Mouse (Mus musculus) limb, embryonic 14.5 days (tissue): Measurements from ENCODE around the gene Mcrip1. TPM values are rescaled to one million over a fixed set of nuclear protein-coding genes. Genes with fewer than 3 reads are reported as not detected.

Source experiments
- ATAC-seq: fragments of 200-750 bp; cut with Nextera tagmentation; 2 replicates; pipeline ENCODE4 v1.8.0; 2017; ENCODE audit warnings: low read depth, moderate number of reproducible peaks, moderate TSS enrichment; ENCODE audit not compliant: low FRiP score
- DNase-seq: peaks from one replicate; pipeline ENCODE4 v3.0.0-alpha.2; 2015; ENCODE audit warnings: low spot score
- H3K27ac ChIP-seq: fragments of 300-500 bp; sonication (generic); replicated peaks from 2 replicates; pipeline ENCODE4 v1.5.1; 2014; ENCODE audit warnings: low read depth, mild to moderate bottlenecking, low read length, moderate library complexity, mixed read lengths
- H3K27me3 ChIP-seq: fragments of 300-500 bp; sonication (generic); 2 replicates; pipeline ENCODE4 v1.6.1; 2014; ENCODE audit warnings: low read length, mixed read lengths; ENCODE audit not compliant: control insufficient read depth, insufficient read depth
- H3K36me3 ChIP-seq: fragments of 300-500 bp; sonication (generic); 2 replicates; pipeline ENCODE4 v1.6.1; 2014; ENCODE audit warnings: mild to moderate bottlenecking, low read length, moderate library complexity, mixed read lengths; ENCODE audit not compliant: control insufficient read depth, insufficient read depth
- H3K4me1 ChIP-seq: fragments of 300-500 bp; sonication (generic); 2 replicates; pipeline ENCODE4 v1.6.1; 2014; ENCODE audit warnings: antibody characterized with exemption, low read length, mixed read lengths; ENCODE audit not compliant: control insufficient read depth, insufficient read depth
- H3K4me2 ChIP-seq: fragments of 300-500 bp; sonication (generic); replicated peaks from 2 replicates; pipeline ENCODE4 v1.6.1; 2014; ENCODE audit warnings: low read depth, mild to moderate bottlenecking, low read length, moderate library complexity; ENCODE audit not compliant: severe bottlenecking
- H3K4me3 ChIP-seq: fragments of 300-500 bp; sonication (generic); replicated peaks from 2 replicates; pipeline ENCODE4 v1.5.1; 2014; ENCODE audit warnings: low read length
- H3K9ac ChIP-seq: fragments of 300-500 bp; sonication (generic); 2 replicates; pipeline ENCODE4 v1.6.1; 2014; ENCODE audit warnings: mild to moderate bottlenecking, low read depth, low read length, moderate library complexity; ENCODE audit not compliant: severe bottlenecking
- H3K9me3 ChIP-seq: fragments of 300-500 bp; sonication (generic); 2 replicates; pipeline ENCODE4 v1.6.1; 2016; ENCODE audit warnings: low read length; ENCODE audit not compliant: control insufficient read depth
- POLR2A ChIP-seq: fragments of 200-500 bp; IDR thresholded peaks from 2 replicates; pipeline ENCODE4 v1.8.0; 2012; ENCODE audit warnings: inconsistent platforms, mild to moderate bottlenecking, moderate library complexity, borderline replicate concordance; ENCODE audit not compliant: insufficient read depth, insufficient read length; ENCODE audit errors: extremely low read depth
- WGBS: fragments of 180-500 bp; shearing (Covaris S2); extraction: QIAGEN DNeasy Blood & Tissue Kit; methylation state at CpG from one replicate; pipeline ENCODE4 v1.1.7; 2014; 5-methylcytosine and 5-hydroxymethylcytosine counted together
- polyA plus RNA-seq, 2 experiments: library from polyadenylated mRNA; depleted of rRNA in 1 of 2; stranded (reverse) in 1 of 2; unstranded in 1 of 2; fragments of >200 nt; fragmentation: Nextera tagmentation in 1 of 2; extraction: Ambion mirVana in 1 of 2; gene quantifications; 2 replicates each; pipeline versions ENCODE4 v1.2.1 to v1.2.3; 2012 to 2014

Gene Mcrip1
- polyA plus RNA-seq, 2 experiments = 203 to 271 TPM

DNA sequence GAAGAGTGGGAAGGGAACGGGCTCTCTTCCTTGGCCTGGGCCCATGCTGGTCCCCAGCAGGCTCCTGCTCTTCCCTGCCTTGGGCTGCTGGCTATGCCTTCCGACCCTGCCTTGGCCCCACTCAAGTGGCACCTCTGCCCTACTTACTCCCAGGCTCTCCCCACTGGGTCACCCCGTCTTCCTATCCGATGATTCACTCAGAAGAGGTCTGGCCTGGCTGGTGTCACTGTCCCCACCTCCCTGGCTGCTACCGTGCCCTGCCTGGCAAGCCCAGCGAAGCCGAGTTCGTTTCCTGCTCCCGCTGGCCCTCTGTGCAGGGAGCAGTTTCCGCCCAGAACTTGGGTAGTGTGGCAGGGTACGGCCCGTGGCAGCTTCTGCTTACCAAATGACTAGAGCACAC, 51.3 kb downstream of the Mcrip1 start:
- peaks cover 51% of the 10 kb centered on the region for H3K36me3 ChIP-seq
- WGBS = 94% methylated on average over 12 of the region's 12 CpGs
- no peak for TF ChIP-seq POLR2A

DNA sequence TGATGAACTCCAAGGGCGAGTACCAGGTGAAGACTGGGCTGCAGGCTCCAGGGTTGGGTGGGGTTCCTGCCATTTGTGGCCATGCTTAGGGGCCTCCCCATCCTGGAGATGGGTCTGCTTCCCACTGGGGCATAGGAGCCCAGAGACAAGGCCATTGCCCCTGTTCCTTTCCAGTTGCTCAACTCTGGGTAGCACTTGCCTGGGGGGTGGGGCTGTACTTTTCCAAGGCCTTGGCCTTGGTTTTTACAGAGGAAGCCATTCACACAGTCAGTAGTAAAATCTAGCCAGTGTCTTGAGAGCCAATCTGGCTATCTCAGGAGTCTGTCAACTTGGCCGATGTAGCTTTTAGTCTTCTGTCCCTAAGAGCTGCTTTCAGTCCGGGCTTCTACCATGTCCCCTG, 52.1 kb downstream of the Mcrip1 start:
- no peak overlapping the region for H3K27ac ChIP-seq
- H3K9me3 ChIP-seq = no peaks in the 10 kb centered on the region
- 88% methylated on average over 3 of the region's 3 CpGs for WGBS
- no peak overlapping the region for H3K4me3 ChIP-seq
- H3K36me3 ChIP-seq = peaks cover 51% of the 10 kb centered on the region
- no peak overlapping the region for H3K9ac ChIP-seq
- no peak for DNase-seq
- H3K4me1 ChIP-seq = peaks cover 10% of the 10 kb centered on the region
- H3K27me3 ChIP-seq = no peaks in the 10 kb centered on the region
- TF ChIP-seq POLR2A = no peak
- no peak overlapping the region for H3K4me2 ChIP-seq
- no peak for ATAC-seq

More for the DNA sequence above, 51.3 kb downstream of the Mcrip1 start:
- Histone ChIP-seq H3K4me2 (no peak overlapping the region), H3K27ac (no peak overlapping the region), H3K4me3 (no peak overlapping the region), H3K9ac (no peak overlapping the region), H3K27me3 (no peaks in the 10 kb centered on the region), H3K9me3 (no peaks in the 10 kb centered on the region), H3K4me1 (peaks cover 2% of the 10 kb centered on the region)
- no peak for ATAC-seq
- DNase-seq = no peak

DNA sequence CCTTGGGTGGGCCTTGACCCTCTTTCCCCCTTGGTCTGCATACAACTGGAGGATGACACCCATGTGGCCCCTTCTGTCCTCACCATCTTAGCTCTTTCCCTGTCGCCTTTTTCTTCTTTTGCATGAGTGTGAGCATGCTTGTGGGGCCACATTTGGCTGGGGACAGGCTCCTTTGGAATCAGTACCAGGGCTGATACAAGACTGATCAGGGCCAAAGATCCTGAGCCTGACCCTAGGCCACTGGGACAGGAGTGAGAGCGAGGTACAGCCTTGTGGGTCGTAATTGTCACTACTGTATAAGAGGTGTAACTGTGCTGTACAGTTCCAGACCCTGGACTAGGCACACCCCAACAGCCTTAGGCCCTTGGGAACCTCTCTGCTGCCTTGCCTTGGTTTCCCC, 55.6 kb downstream of the Mcrip1 start:
- Histone ChIP-seq H3K4me1 (peaks cover 25% of the 10 kb centered on the region), H3K27ac (no peak overlapping the region), H3K9me3 (no peaks in the 10 kb centered on the region), H3K27me3 (no peaks in the 10 kb centered on the region), H3K4me2 (peak overlapping the region; percentile 93; the same call in 1 of the 2 replicates), H3K36me3 (peaks cover 57% of the 10 kb centered on the region), H3K4me3 (no peak overlapping the region), H3K9ac (no peak overlapping the region)
- no peak for TF ChIP-seq POLR2A
- 81% methylated on average over 3 of the region's 3 CpGs for WGBS
- DNase-seq (no peak), ATAC-seq (no peak)

DNA sequence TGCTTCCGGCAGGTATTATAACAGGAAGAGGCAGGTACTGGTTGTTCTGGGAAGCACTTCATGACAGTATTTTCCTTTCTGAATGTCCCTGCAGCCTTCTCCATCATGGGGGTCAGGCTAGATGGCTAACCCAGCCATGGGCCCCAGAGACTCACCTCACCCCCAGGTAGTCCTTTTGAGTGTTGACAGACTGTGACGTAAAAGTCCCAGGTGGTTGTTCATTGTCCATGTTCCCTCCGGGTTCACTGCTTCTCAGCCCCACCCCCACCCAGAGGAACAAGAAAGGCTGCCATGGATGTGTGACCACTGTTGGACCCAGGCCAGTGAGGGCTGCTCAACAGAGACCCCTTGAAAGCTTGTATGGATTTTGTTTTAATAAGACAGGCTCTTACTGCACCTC, 56.2 kb downstream of the Mcrip1 start:
- H3K9ac ChIP-seq = peak overlapping the region; percentile 71; the same call in 1 of the 2 replicates
- H3K4me1 ChIP-seq = peaks cover 25% of the 10 kb centered on the region
- peak overlapping the region; percentile 95 for H3K4me3 ChIP-seq
- WGBS = 57% methylated on average over 3 of the region's 3 CpGs
- peaks cover 56% of the 10 kb centered on the region for H3K36me3 ChIP-seq
- no peak for TF ChIP-seq POLR2A
- no peaks in the 10 kb centered on the region for H3K9me3 ChIP-seq
- H3K27me3 ChIP-seq = no peaks in the 10 kb centered on the region
- H3K4me2 ChIP-seq = peak overlapping the region; percentile 93
- ATAC-seq (no peak), DNase-seq (no peak)
- H3K27ac ChIP-seq = no peak overlapping the region

Other genes with a start within 250 kb of the Mcrip1 start
Only the 30 nearest of the 34 such genes appear.
- gene Actg1, start 201.2 kb downstream of the Mcrip1 start, polyA plus RNA-seq (2012; rRNA removed) = 1,359 and 1,631 TPM in 2 replicates
- 2,223 and 2,513 TPM in 2 replicates for gene Actg1, start 201.2 kb downstream of the Mcrip1 start, polyA plus RNA-seq (2014; fragmentation: Nextera tagmentation; extraction: Ambion mirVana)
- gene Fscn2, start 188.2 kb downstream of the Mcrip1 start, polyA plus RNA-seq (2012; rRNA removed) = 0.32 and 0.36 TPM in 2 replicates
- gene Fscn2, start 188.2 kb downstream of the Mcrip1 start, polyA plus RNA-seq (2014; fragmentation: Nextera tagmentation; extraction: Ambion mirVana) = 0.88 and 1.6 TPM in 2 replicates
- gene Faap100, start 171.0 kb downstream of the Mcrip1 start, polyA plus RNA-seq (2012; rRNA removed) = 45.0 and 64.7 TPM in 2 replicates
- gene Faap100, start 171.0 kb downstream of the Mcrip1 start, polyA plus RNA-seq (2014; fragmentation: Nextera tagmentation; extraction: Ambion mirVana) = 33.9 and 42.0 TPM in 2 replicates
- gene Nploc4, start 112.0 kb downstream of the Mcrip1 start, polyA plus RNA-seq (2012; rRNA removed) = 51.5 and 59.2 TPM in 2 replicates
- gene Nploc4, start 112.0 kb downstream of the Mcrip1 start, polyA plus RNA-seq (2014; fragmentation: Nextera tagmentation; extraction: Ambion mirVana) = 38.8 and 41.8 TPM in 2 replicates
- 0.20 and 0.23 TPM in 2 replicates for gene Tspan10, start 107.1 kb downstream of the Mcrip1 start, polyA plus RNA-seq (2012; rRNA removed)
- gene Tspan10, start 107.1 kb downstream of the Mcrip1 start, polyA plus RNA-seq (2014; fragmentation: Nextera tagmentation; extraction: Ambion mirVana) = not detected in 2 replicates
- gene Pde6g, start 96.2 kb downstream of the Mcrip1 start, polyA plus RNA-seq (2012; rRNA removed) = 0.31 and 0.70 TPM in 2 replicates
- gene Pde6g, start 96.2 kb downstream of the Mcrip1 start, polyA plus RNA-seq (2014; fragmentation: Nextera tagmentation; extraction: Ambion mirVana) = not detected in 2 replicates
- 12.3 and 14.7 TPM in 2 replicates for gene Oxld1, start 91.7 kb downstream of the Mcrip1 start, polyA plus RNA-seq (2012; rRNA removed)
- 12.8 and 14.3 TPM in 2 replicates for gene Oxld1, start 91.7 kb downstream of the Mcrip1 start, polyA plus RNA-seq (2014; fragmentation: Nextera tagmentation; extraction: Ambion mirVana)
- gene Ccdc137, start 91.6 kb downstream of the Mcrip1 start, polyA plus RNA-seq (2012; rRNA removed) = 42.1 and 43.0 TPM in 2 replicates
- 29.2 TPM in 2 replicates for gene Ccdc137, start 91.6 kb downstream of the Mcrip1 start, polyA plus RNA-seq (2014; fragmentation: Nextera tagmentation; extraction: Ambion mirVana)
- gene Arl16, start 82.1 kb downstream of the Mcrip1 start, polyA plus RNA-seq (2012; rRNA removed) = 45.2 and 52.7 TPM in 2 replicates
- 48.9 and 49.7 TPM in 2 replicates for gene Arl16, start 82.1 kb downstream of the Mcrip1 start, polyA plus RNA-seq (2014; fragmentation: Nextera tagmentation; extraction: Ambion mirVana)
- gene Mrpl12, start 65.1 kb downstream of the Mcrip1 start, polyA plus RNA-seq (2012; rRNA removed) = 87.0 and 101 TPM in 2 replicates
- gene Mrpl12, start 65.1 kb downstream of the Mcrip1 start, polyA plus RNA-seq (2014; fragmentation: Nextera tagmentation; extraction: Ambion mirVana) = 127 and 142 TPM in 2 replicates
- 54.4 and 75.1 TPM in 2 replicates for gene Slc25a10, start 57.9 kb downstream of the Mcrip1 start, polyA plus RNA-seq (2012; rRNA removed)
- 44.1 and 44.4 TPM in 2 replicates for gene Slc25a10, start 57.9 kb downstream of the Mcrip1 start, polyA plus RNA-seq (2014; fragmentation: Nextera tagmentation; extraction: Ambion mirVana)
- 11.2 and 15.0 TPM in 2 replicates for gene Gcgr, start 19.0 kb downstream of the Mcrip1 start, polyA plus RNA-seq (2012; rRNA removed)
- 4.9 and 6.3 TPM in 2 replicates for gene Gcgr, start 19.0 kb downstream of the Mcrip1 start, polyA plus RNA-seq (2014; fragmentation: Nextera tagmentation; extraction: Ambion mirVana)
- gene Ppp1r27, start 1.4 kb upstream of the Mcrip1 start, polyA plus RNA-seq (2012; rRNA removed) = 2.7 and 3.7 TPM in 2 replicates
- gene Ppp1r27, start 1.4 kb upstream of the Mcrip1 start, polyA plus RNA-seq (2014; fragmentation: Nextera tagmentation; extraction: Ambion mirVana) = 3.3 and 3.5 TPM in 2 replicates
- gene P4hb, start 23.5 kb upstream of the Mcrip1 start, polyA plus RNA-seq (2012; rRNA removed) = 569 and 645 TPM in 2 replicates
- gene P4hb, start 23.5 kb upstream of the Mcrip1 start, polyA plus RNA-seq (2014; fragmentation: Nextera tagmentation; extraction: Ambion mirVana) = 968 and 988 TPM in 2 replicates
- 610 and 750 TPM in 2 replicates for gene Arhgdia, start 31.9 kb upstream of the Mcrip1 start, polyA plus RNA-seq (2012; rRNA removed)
- 566 and 572 TPM in 2 replicates for gene Arhgdia, start 31.9 kb upstream of the Mcrip1 start, polyA plus RNA-seq (2014; fragmentation: Nextera tagmentation; extraction: Ambion mirVana)
- gene Alyref, start 48.6 kb upstream of the Mcrip1 start, polyA plus RNA-seq (2012; rRNA removed) = 96.8 and 143 TPM in 2 replicates
- 478 TPM in 2 replicates for gene Alyref, start 48.6 kb upstream of the Mcrip1 start, polyA plus RNA-seq (2014; fragmentation: Nextera tagmentation; extraction: Ambion mirVana)
- 190 and 205 TPM in 2 replicates for gene Anapc11, start 48.7 kb upstream of the Mcrip1 start, polyA plus RNA-seq (2012; rRNA removed)
- gene Anapc11, start 48.7 kb upstream of the Mcrip1 start, polyA plus RNA-seq (2014; fragmentation: Nextera tagmentation; extraction: Ambion mirVana) = 248 and 254 TPM in 2 replicates
- 2.1 and 3.3 TPM in 2 replicates for gene Npb, start 58.8 kb upstream of the Mcrip1 start, polyA plus RNA-seq (2012; rRNA removed)
- gene Npb, start 58.8 kb upstream of the Mcrip1 start, polyA plus RNA-seq (2014; fragmentation: Nextera tagmentation; extraction: Ambion mirVana) = 2.1 and 2.7 TPM in 2 replicates
- gene Pcyt2, start 68.2 kb upstream of the Mcrip1 start, polyA plus RNA-seq (2012; rRNA removed) = 247 and 305 TPM in 2 replicates
- 101 and 119 TPM in 2 replicates for gene Pcyt2, start 68.2 kb upstream of the Mcrip1 start, polyA plus RNA-seq (2014; fragmentation: Nextera tagmentation; extraction: Ambion mirVana)
- 43.7 and 47.0 TPM in 2 replicates for gene Sirt7, start 75.5 kb upstream of the Mcrip1 start, polyA plus RNA-seq (2012; rRNA removed)
- 27.5 and 28.9 TPM in 2 replicates for gene Sirt7, start 75.5 kb upstream of the Mcrip1 start, polyA plus RNA-seq (2014; fragmentation: Nextera tagmentation; extraction: Ambion mirVana)
- 56.9 and 67.7 TPM in 2 replicates for gene Mafg, start 83.9 kb upstream of the Mcrip1 start, polyA plus RNA-seq (2012; rRNA removed)
- gene Mafg, start 83.9 kb upstream of the Mcrip1 start, polyA plus RNA-seq (2014; fragmentation: Nextera tagmentation; extraction: Ambion mirVana) = 26.1 and 30.5 TPM in 2 replicates
- 66.4 and 78.8 TPM in 2 replicates for gene Pycr1, start 94.0 kb upstream of the Mcrip1 start, polyA plus RNA-seq (2012; rRNA removed)
- gene Pycr1, start 94.0 kb upstream of the Mcrip1 start, polyA plus RNA-seq (2014; fragmentation: Nextera tagmentation; extraction: Ambion mirVana) = 50.3 and 56.9 TPM in 2 replicates
- gene Myadml2, start 98.4 kb upstream of the Mcrip1 start, polyA plus RNA-seq (2012; rRNA removed) = 0.22 and 0.60 TPM in 2 replicates
- gene Myadml2, start 98.4 kb upstream of the Mcrip1 start, polyA plus RNA-seq (2014; fragmentation: Nextera tagmentation; extraction: Ambion mirVana) = 0.68 and 1.6 TPM in 2 replicates
- gene Notum, start 111.4 kb upstream of the Mcrip1 start, polyA plus RNA-seq (2012; rRNA removed) = 12.8 and 17.7 TPM in 2 replicates
- gene Notum, start 111.4 kb upstream of the Mcrip1 start, polyA plus RNA-seq (2014; fragmentation: Nextera tagmentation; extraction: Ambion mirVana) = 4.6 and 4.7 TPM in 2 replicates
- 73.9 and 88.6 TPM in 2 replicates for gene Aspscr1, start 123.2 kb upstream of the Mcrip1 start, polyA plus RNA-seq (2012; rRNA removed)
- 96.1 and 101 TPM in 2 replicates for gene Aspscr1, start 123.2 kb upstream of the Mcrip1 start, polyA plus RNA-seq (2014; fragmentation: Nextera tagmentation; extraction: Ambion mirVana)
- gene Cenpx, start 164.0 kb upstream of the Mcrip1 start, polyA plus RNA-seq (2012; rRNA removed) = 101 and 107 TPM in 2 replicates
- 159 and 161 TPM in 2 replicates for gene Cenpx, start 164.0 kb upstream of the Mcrip1 start, polyA plus RNA-seq (2014; fragmentation: Nextera tagmentation; extraction: Ambion mirVana)
- gene Lrrc45, start 164.2 kb upstream of the Mcrip1 start, polyA plus RNA-seq (2012; rRNA removed) = 91.3 and 98.3 TPM in 2 replicates
- gene Lrrc45, start 164.2 kb upstream of the Mcrip1 start, polyA plus RNA-seq (2014; fragmentation: Nextera tagmentation; extraction: Ambion mirVana) = 48.1 and 51.7 TPM in 2 replicates
- 90.1 and 95.1 TPM in 2 replicates for gene Rac3, start 171.7 kb upstream of the Mcrip1 start, polyA plus RNA-seq (2012; rRNA removed)
- 14.1 and 18.3 TPM in 2 replicates for gene Rac3, start 171.7 kb upstream of the Mcrip1 start, polyA plus RNA-seq (2014; fragmentation: Nextera tagmentation; extraction: Ambion mirVana)
- gene Dcxr, start 177.6 kb upstream of the Mcrip1 start, polyA plus RNA-seq (2012; rRNA removed) = 18.5 and 21.4 TPM in 2 replicates
- gene Dcxr, start 177.6 kb upstream of the Mcrip1 start, polyA plus RNA-seq (2014; fragmentation: Nextera tagmentation; extraction: Ambion mirVana) = 21.8 and 26.2 TPM in 2 replicates
- 11.9 and 19.6 TPM in 2 replicates for gene Cbr2, start 182.4 kb upstream of the Mcrip1 start, polyA plus RNA-seq (2012; rRNA removed)
- 7.3 and 10.8 TPM in 2 replicates for gene Cbr2, start 182.4 kb upstream of the Mcrip1 start, polyA plus RNA-seq (2014; fragmentation: Nextera tagmentation; extraction: Ambion mirVana)